Mouse (Mus musculus): ENCODE data around the gene Ntn3. TPM values are rescaled to one million over a fixed set of nuclear protein-coding genes. Genes with fewer than 3 reads are reported as not detected.
A peak's percentile ranks its signal among the peaks of the same experiment; 100 is the strongest.

Gene Ntn3
- 2.9 and 4.1 TPM in 2 replicates for polyA plus RNA-seq (2011; ENCODE audit: insufficient read length, low read depth, missing spikeins)

- H3K4me1 ChIP-seq (ENCODE audit: control insufficient read depth, insufficient read depth, low read length) = peaks cover 9% of the 10 kb centered on the region
- peak within 1 kb of the TSS; percentile 1; the same call in 1 of the 2 replicates for H3K4me3 ChIP-seq (ENCODE audit: insufficient read depth, low read length)
- peak within 1 kb of the TSS; percentile 19 for H3K27ac ChIP-seq (ENCODE audit: insufficient read depth, low read length)
- 0 out of 2 replicates have a peak, but pooled peaks have one; percentile 26 for TF ChIP-seq POLR2A (IDR thresholded peaks at IDR 0.05; ENCODE audit: low read depth, low read length)
- no peak for TF ChIP-seq CTCF (IDR thresholded peaks at IDR 0.05; ENCODE audit: borderline replicate concordance, insufficient read depth, low read length)
Observed at GRCm38 (mm10) chr17:24209043-24209915, at the start of gene Ntn3. Ntn3 (minus strand) TSS chr17:24209531.

- no peak for TF ChIP-seq POLR2A (IDR thresholded peaks at IDR 0.05; ENCODE audit: low read depth, low read length)
- no peak for TF ChIP-seq CTCF (IDR thresholded peaks at IDR 0.05; ENCODE audit: borderline replicate concordance, insufficient read depth, low read length)
Observed at GRCm38 (mm10) chr17:24258981-24259380, 49.6 kb upstream of the Ntn3 start.

GRCm38 (mm10) chr17:24252329-24252728 is 43.0 kb upstream of the Ntn3 start:
- Histone ChIP-seq H3K4me1 (ENCODE audit: control insufficient read depth, insufficient read depth, low read length) (no peaks in the 10 kb centered on the region), H3K27ac (ENCODE audit: insufficient read depth, low read length) (no peak overlapping the region), H3K4me3 (ENCODE audit: insufficient read depth, low read length) (no peak overlapping the region)
- no peak for TF ChIP-seq CTCF (IDR thresholded peaks at IDR 0.05; ENCODE audit: borderline replicate concordance, insufficient read depth, low read length)
- TF ChIP-seq POLR2A (IDR thresholded peaks at IDR 0.05; ENCODE audit: low read depth, low read length) = no peak

More at GRCm38 (mm10) chr17:24258981-24259380, 49.6 kb upstream of the Ntn3 start:
- Histone ChIP-seq H3K4me1 (ENCODE audit: control insufficient read depth, insufficient read depth, low read length) (no peaks in the 10 kb centered on the region), H3K27ac (ENCODE audit: insufficient read depth, low read length) (no peak overlapping the region), H3K4me3 (ENCODE audit: insufficient read depth, low read length) (no peak overlapping the region)

DNA sequence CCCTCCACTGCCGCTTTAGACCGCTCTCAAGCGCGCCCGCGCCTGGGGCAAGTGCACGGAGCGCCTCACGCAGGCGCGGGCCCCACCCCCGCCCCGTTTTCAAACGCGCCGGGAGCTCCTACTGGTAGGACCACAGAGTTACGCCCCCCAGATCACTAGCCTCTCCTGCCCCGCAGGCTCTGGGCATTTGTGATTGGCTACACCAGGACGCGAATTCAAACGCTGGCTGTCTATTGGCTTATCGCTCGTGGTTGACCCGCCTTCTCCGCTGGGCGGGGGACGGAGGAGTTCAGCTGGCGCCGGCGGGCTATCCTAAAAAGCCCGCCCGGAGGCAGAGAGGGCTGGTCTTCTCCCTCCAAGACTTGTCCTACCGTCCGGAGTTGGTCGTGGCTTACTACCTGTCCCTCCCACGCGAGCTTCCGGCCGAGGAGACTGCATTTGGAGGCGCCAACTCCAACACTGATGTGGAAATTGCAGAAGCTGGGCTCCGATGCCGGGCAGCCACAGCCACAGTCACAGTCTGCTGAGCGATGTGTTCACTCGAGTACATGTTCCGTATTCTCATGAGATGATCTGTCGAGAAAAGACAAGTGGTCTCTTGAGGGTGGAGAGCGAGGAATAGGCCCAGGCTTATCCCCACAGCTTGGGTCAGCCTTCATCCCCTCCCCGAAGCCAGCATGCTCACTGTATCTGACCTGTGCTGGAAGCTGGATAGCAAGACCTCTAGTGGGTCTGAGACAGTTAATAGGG is 42.2 kb upstream of the Ntn3 start, which contains the start of gene Ccnf:
Gene Ccnf (minus strand): TSS at position 165 of the 750 bp plus-strand sequence.
- H3K27ac ChIP-seq (ENCODE audit: insufficient read depth, low read length) = peak within 1 kb of the TSS; percentile 43
- no peaks in the 10 kb centered on the region for H3K4me1 ChIP-seq (ENCODE audit: control insufficient read depth, insufficient read depth, low read length)
- TF ChIP-seq CTCF (IDR thresholded peaks at IDR 0.05; ENCODE audit: borderline replicate concordance, insufficient read depth, low read length) (no peak), POLR2A (IDR thresholded peaks at IDR 0.05; ENCODE audit: low read depth, low read length) (peak; percentile 85)
- peak within 1 kb of the TSS; percentile 93 for H3K4me3 ChIP-seq (ENCODE audit: insufficient read depth, low read length)

GRCm38 (mm10) chr17:24250988-24251319 is 41.6 kb upstream of the Ntn3 start:
- Histone ChIP-seq H3K4me1 (ENCODE audit: control insufficient read depth, insufficient read depth, low read length) (no peaks in the 10 kb centered on the region), H3K27ac (ENCODE audit: insufficient read depth, low read length) (0 out of 2 replicates have a peak overlapping the region, but pooled peaks have one; percentile 15), H3K4me3 (ENCODE audit: insufficient read depth, low read length) (peak overlapping the region; percentile 93)
- peak; percentile 84; the same call in 1 of the 2 replicates for TF ChIP-seq POLR2A (IDR thresholded peaks at IDR 0.05; ENCODE audit: low read depth, low read length)
- TF ChIP-seq CTCF (IDR thresholded peaks at IDR 0.05; ENCODE audit: borderline replicate concordance, insufficient read depth, low read length) = no peak

- Histone ChIP-seq H3K4me1 (ENCODE audit: control insufficient read depth, insufficient read depth, low read length) (peaks cover 3% of the 10 kb centered on the region), H3K27ac (ENCODE audit: insufficient read depth, low read length) (no peak overlapping the region), H3K4me3 (ENCODE audit: insufficient read depth, low read length) (no peak overlapping the region)
- TF ChIP-seq POLR2A (IDR thresholded peaks at IDR 0.05; ENCODE audit: low read depth, low read length) (no peak), CTCF (IDR thresholded peaks at IDR 0.05; ENCODE audit: borderline replicate concordance, insufficient read depth, low read length) (no peak)
Observed at GRCm38 (mm10) chr17:24248641-24249040, 39.3 kb upstream of the Ntn3 start.

DNA sequence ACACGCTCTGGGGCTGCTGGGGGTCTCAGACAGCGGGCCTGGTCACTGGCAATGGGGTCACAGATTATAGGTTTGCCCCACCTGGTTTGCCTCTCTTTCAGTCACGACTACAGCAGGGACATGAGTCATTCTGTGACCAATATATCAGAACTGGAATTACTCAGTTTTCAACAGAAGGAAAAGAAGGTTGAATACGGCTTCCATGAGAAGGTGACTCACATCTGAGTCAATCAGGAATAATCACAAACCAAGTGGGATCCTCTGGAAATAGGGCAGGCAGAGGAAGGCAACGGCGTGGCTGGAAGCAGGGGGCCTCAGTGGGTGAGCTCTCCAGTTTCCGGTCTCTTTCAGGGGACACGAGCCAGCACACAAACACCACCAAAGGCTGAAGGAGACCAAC is 34.7 kb upstream of the Ntn3 start:
- H3K4me3 ChIP-seq (ENCODE audit: insufficient read depth, low read length) = no peak overlapping the region
- H3K27ac ChIP-seq (ENCODE audit: insufficient read depth, low read length) = peak overlapping the region; percentile 93
- TF ChIP-seq CTCF (IDR thresholded peaks at IDR 0.05; ENCODE audit: borderline replicate concordance, insufficient read depth, low read length) (no peak), POLR2A (IDR thresholded peaks at IDR 0.05; ENCODE audit: low read depth, low read length) (peak; percentile 13; the same call in 1 of the 2 replicates)
- peaks cover 3% of the 10 kb centered on the region for H3K4me1 ChIP-seq (ENCODE audit: control insufficient read depth, insufficient read depth, low read length)

GRCm38 (mm10) chr17:24243311-24243969 is 34.1 kb upstream of the Ntn3 start:
- TF ChIP-seq POLR2A (IDR thresholded peaks at IDR 0.05; ENCODE audit: low read depth, low read length) (no peak), CTCF (IDR thresholded peaks at IDR 0.05; ENCODE audit: borderline replicate concordance, insufficient read depth, low read length) (peak; percentile 28; the same call in 1 of the 2 replicates)
- Histone ChIP-seq H3K4me1 (ENCODE audit: control insufficient read depth, insufficient read depth, low read length) (peaks cover 3% of the 10 kb centered on the region), H3K27ac (ENCODE audit: insufficient read depth, low read length) (peak overlapping the region; percentile 93), H3K4me3 (ENCODE audit: insufficient read depth, low read length) (no peak overlapping the region)

GRCm38 (mm10) chr17:24236921-24237320 is 27.6 kb upstream of the Ntn3 start:
- no peaks in the 10 kb centered on the region for H3K4me1 ChIP-seq (ENCODE audit: control insufficient read depth, insufficient read depth, low read length)
- no peak overlapping the region for H3K4me3 ChIP-seq (ENCODE audit: insufficient read depth, low read length)
- no peak for TF ChIP-seq CTCF (IDR thresholded peaks at IDR 0.05; ENCODE audit: borderline replicate concordance, insufficient read depth, low read length)
- TF ChIP-seq POLR2A (IDR thresholded peaks at IDR 0.05; ENCODE audit: low read depth, low read length) = no peak
- H3K27ac ChIP-seq (ENCODE audit: insufficient read depth, low read length) = no peak overlapping the region
